Mouse (Mus musculus) G1E (cell line): Measurements from ENCODE around the gene Tmem208. TPM values are rescaled to one million over a fixed set of nuclear protein-coding genes. Genes with fewer than 3 reads are reported as not detected.

Experiments used
- ATAC-seq: 2 replicates; pipeline ENCODE4 v1.8.0; 2016; ENCODE audit warnings: mild to moderate bottlenecking; ENCODE audit not compliant: insufficient number of reproducible peaks, poor library complexity, low FRiP score, severe bottlenecking; ENCODE audit errors: extremely low read depth
- DNase-seq: peaks from one replicate; pipeline ENCODE4 v3.0.0; 2012; ENCODE audit warnings: low spot score
- H3K27me3 ChIP-seq: 2 replicates; pipeline ENCODE4 v1.6.1; 2012; ENCODE audit warnings: mild to moderate bottlenecking, low read length, inconsistent platforms; ENCODE audit not compliant: insufficient read depth
- H3K36me3 ChIP-seq: replicated peaks from 2 replicates; pipeline ENCODE3; 2012; ENCODE audit warnings: mild to moderate bottlenecking, inconsistent platforms
- H3K4me1 ChIP-seq: 2 replicates; pipeline ENCODE4 v1.6.1; 2012; ENCODE audit warnings: low read depth, low read length, inconsistent platforms, mixed read lengths; ENCODE audit not compliant: insufficient read depth
- H3K4me3 ChIP-seq: 2 replicates; pipeline ENCODE4 v1.5.1; 2012; ENCODE audit warnings: low read depth, mild to moderate bottlenecking, inconsistent platforms, low read length, moderate library complexity, mixed read lengths
- H3K9me3 ChIP-seq: replicated peaks from 2 replicates; pipeline ENCODE4 v1.6.1; 2012; ENCODE audit warnings: inconsistent platforms
- CTCF ChIP-seq: IDR thresholded peaks from 2 replicates; pipeline ENCODE4 v1.5.1; 2012; ENCODE audit warnings: low read depth, low read length, inconsistent platforms, mixed read lengths
- GATA1 ChIP-seq: IDR thresholded peaks from 2 replicates; pipeline ENCODE4 v1.6.1; 2012; ENCODE audit warnings: borderline replicate concordance, low read length, inconsistent platforms, mixed read lengths
- GATA2 ChIP-seq: IDR thresholded peaks from 2 replicates; pipeline ENCODE4 v1.6.1; 2012; ENCODE audit warnings: low read depth, low read length, inconsistent platforms, borderline replicate concordance
- POLR2AphosphoS5 ChIP-seq: IDR thresholded peaks from 2 replicates; pipeline ENCODE4 v1.6.1; 2012; ENCODE audit warnings: low read depth, low read length, inconsistent platforms; ENCODE audit not compliant: insufficient replicate concordance
- TAL1 ChIP-seq: conservative IDR thresholded peaks from 2 replicates; pipeline ENCODE4 v1.6.1; 2012; ENCODE audit warnings: low read depth, low read length, inconsistent platforms, mixed read lengths
- polyA plus RNA-seq: library from polyadenylated mRNA; stranded (reverse); fragments of >175 nt; gene quantifications from 2 replicates; pipeline ENCODE4 v1.2.3, GENCODE M21; 2012
- total RNA-seq, 2 experiments: library from RNA; stranded (forward) in 1 of 2; stranded (reverse) in 1 of 2; fragments of 200-1000 nt in 1 of 2; fragments of >200 nt in 1 of 2; fragmentation: Nextera tagmentation in 1 of 2; gene quantifications; 2 replicates each; pipeline ENCODE4 v1.2.3; 2014 to 2017

Gene Tmem208
- total and polyA plus RNA-seq, 3 experiments, result 25.2 to 37.8 (median 35.5) TPM

DNA sequence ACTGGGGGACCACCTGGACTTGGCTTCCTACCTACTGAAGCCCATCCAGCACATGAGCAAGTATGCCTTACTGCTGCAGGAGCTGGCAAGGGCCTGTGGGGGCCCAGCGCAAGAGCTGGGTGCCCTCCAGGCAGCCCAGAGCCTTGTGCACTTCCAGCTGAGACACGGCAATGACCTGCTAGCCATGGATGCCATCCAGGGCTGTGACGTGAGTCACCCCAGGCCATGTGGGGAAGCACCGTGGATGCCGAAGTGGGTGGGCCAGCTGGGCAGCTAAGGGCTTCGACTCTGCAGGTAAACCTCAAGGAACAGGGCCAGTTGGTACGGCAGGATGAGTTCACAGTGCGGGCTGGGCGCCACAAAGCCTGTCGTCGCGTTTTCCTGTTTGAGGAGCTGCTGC, 54.2 kb downstream of the Tmem208 start:
- no peak overlapping the region for H3K4me3 ChIP-seq
- peaks cover 53% of the 10 kb centered on the region for H3K27me3 ChIP-seq
- no peaks in the 10 kb centered on the region for H3K4me1 ChIP-seq
- ATAC-seq, result no peak
- H3K36me3 ChIP-seq, result no peaks in the 10 kb centered on the region
- DNase-seq, result no peak
- TF ChIP-seq GATA2, result no peak
- no peak for TF ChIP-seq GATA1
- TF ChIP-seq POLR2AphosphoS5, result no peak
- TF ChIP-seq CTCF, result no peak
- no peak for TF ChIP-seq TAL1
- no peaks in the 10 kb centered on the region for H3K9me3 ChIP-seq

DNA sequence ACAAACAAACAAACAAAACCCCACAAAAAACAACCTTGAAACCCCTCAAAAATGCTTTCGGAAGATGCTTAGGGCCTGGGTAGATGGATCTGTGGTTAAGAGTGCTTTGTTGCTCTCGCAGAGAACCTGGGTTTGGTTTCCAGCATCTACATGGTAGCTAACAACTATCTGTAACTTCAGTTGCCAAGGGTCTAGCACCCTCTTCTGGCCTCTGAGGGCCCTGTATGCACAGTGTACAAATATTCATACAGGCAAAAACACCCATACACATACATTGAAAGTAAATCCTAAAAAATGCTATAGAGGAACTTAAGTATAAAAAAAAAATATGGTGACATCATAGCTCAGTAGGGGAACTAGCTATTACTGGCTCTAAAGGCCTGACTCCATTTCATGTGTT, 57.9 kb downstream of the Tmem208 start:
- no peaks in the 10 kb centered on the region for H3K4me1 ChIP-seq
- TF ChIP-seq GATA1, result no peak
- TF ChIP-seq TAL1, result no peak
- no peak for TF ChIP-seq CTCF
- TF ChIP-seq GATA2, result no peak
- no peak for TF ChIP-seq POLR2AphosphoS5
- no peak for DNase-seq
- H3K9me3 ChIP-seq, result no peaks in the 10 kb centered on the region
- ATAC-seq, result no peak
- H3K27me3 ChIP-seq, result peaks cover 41% of the 10 kb centered on the region
- no peak overlapping the region for H3K4me3 ChIP-seq
- H3K36me3 ChIP-seq, result no peaks in the 10 kb centered on the region

Other genes with a start within 250 kb of the Tmem208 start
Only the 20 nearest of the 23 such genes appear.
- 81.9 and 84.2 TPM in 2 replicates for gene Cbfb, start 155.7 kb upstream of the Tmem208 start, total RNA-seq (2014; fragmentation: Nextera tagmentation)
- 175 and 182 TPM in 2 replicates for gene Cbfb, start 155.7 kb upstream of the Tmem208 start, total RNA-seq (2017)
- gene Cbfb, start 155.7 kb upstream of the Tmem208 start, polyA plus RNA-seq, result 31.4 and 33.5 TPM in 2 replicates
- gene D230025D16Rik, start 101.2 kb upstream of the Tmem208 start, total RNA-seq (2014; fragmentation: Nextera tagmentation), result 35.2 and 37.5 TPM in 2 replicates
- 27.2 and 28.8 TPM in 2 replicates for gene D230025D16Rik, start 101.2 kb upstream of the Tmem208 start, total RNA-seq (2017)
- gene D230025D16Rik, start 101.2 kb upstream of the Tmem208 start, polyA plus RNA-seq, result 4.0 and 5.0 TPM in 2 replicates
- gene B3gnt9, start 71.2 kb upstream of the Tmem208 start, total RNA-seq (2014; fragmentation: Nextera tagmentation), result 4.8 and 5.9 TPM in 2 replicates
- gene B3gnt9, start 71.2 kb upstream of the Tmem208 start, total RNA-seq (2017), result 6.2 and 7.4 TPM in 2 replicates
- 4.4 and 7.0 TPM in 2 replicates for gene B3gnt9, start 71.2 kb upstream of the Tmem208 start, polyA plus RNA-seq
- 12.5 and 14.2 TPM in 2 replicates for gene Tradd, start 61.7 kb upstream of the Tmem208 start, total RNA-seq (2014; fragmentation: Nextera tagmentation)
- 20.8 and 23.4 TPM in 2 replicates for gene Tradd, start 61.7 kb upstream of the Tmem208 start, total RNA-seq (2017)
- gene Tradd, start 61.7 kb upstream of the Tmem208 start, polyA plus RNA-seq, result 27.9 and 30.0 TPM in 2 replicates
- 6.8 and 8.0 TPM in 2 replicates for gene Fbxl8, start 61.7 kb upstream of the Tmem208 start, total RNA-seq (2014; fragmentation: Nextera tagmentation)
- 6.0 and 6.9 TPM in 2 replicates for gene Fbxl8, start 61.7 kb upstream of the Tmem208 start, total RNA-seq (2017)
- gene Fbxl8, start 61.7 kb upstream of the Tmem208 start, polyA plus RNA-seq, result 8.9 and 9.6 TPM in 2 replicates
- gene Hsf4, start 56.6 kb upstream of the Tmem208 start, total RNA-seq (2014; fragmentation: Nextera tagmentation), result 0.49 and 0.68 TPM in 2 replicates
- gene Hsf4, start 56.6 kb upstream of the Tmem208 start, total RNA-seq (2017), result 0.70 and 0.93 TPM in 2 replicates
- gene Hsf4, start 56.6 kb upstream of the Tmem208 start, polyA plus RNA-seq, result 0.33 and 0.39 TPM in 2 replicates
- gene Nol3, start 50.2 kb upstream of the Tmem208 start, total RNA-seq (2014; fragmentation: Nextera tagmentation), result 0.39 and 0.60 TPM in 2 replicates
- 0.41 and 0.49 TPM in 2 replicates for gene Nol3, start 50.2 kb upstream of the Tmem208 start, total RNA-seq (2017)
- 0.60 and 0.77 TPM in 2 replicates for gene Nol3, start 50.2 kb upstream of the Tmem208 start, polyA plus RNA-seq
- gene 4931428F04Rik, start 36.5 kb upstream of the Tmem208 start, total RNA-seq (2014; fragmentation: Nextera tagmentation), result 7.8 and 9.0 TPM in 2 replicates
- 2.6 and 2.8 TPM in 2 replicates for gene 4931428F04Rik, start 36.5 kb upstream of the Tmem208 start, total RNA-seq (2017)
- 1.5 and 2.0 TPM in 2 replicates for gene 4931428F04Rik, start 36.5 kb upstream of the Tmem208 start, polyA plus RNA-seq
- 1.4 and 3.2 TPM in 2 replicates for gene Exoc3l, start 30.3 kb upstream of the Tmem208 start, total RNA-seq (2014; fragmentation: Nextera tagmentation)
- 1.5 and 2.8 TPM in 2 replicates for gene Exoc3l, start 30.3 kb upstream of the Tmem208 start, total RNA-seq (2017)
- 2.6 and 2.7 TPM in 2 replicates for gene Exoc3l, start 30.3 kb upstream of the Tmem208 start, polyA plus RNA-seq
- 228 and 274 TPM in 2 replicates for gene E2f4, start 28.7 kb upstream of the Tmem208 start, total RNA-seq (2014; fragmentation: Nextera tagmentation)
- 40.1 and 42.5 TPM in 2 replicates for gene E2f4, start 28.7 kb upstream of the Tmem208 start, total RNA-seq (2017)
- 69.8 and 79.2 TPM in 2 replicates for gene E2f4, start 28.7 kb upstream of the Tmem208 start, polyA plus RNA-seq
- gene Elmo3, start 20.8 kb upstream of the Tmem208 start, total RNA-seq (2014; fragmentation: Nextera tagmentation), result 2.2 and 3.5 TPM in 2 replicates
- 0.49 and 1.6 TPM in 2 replicates for gene Elmo3, start 20.8 kb upstream of the Tmem208 start, total RNA-seq (2017)
- 0.63 and 0.76 TPM in 2 replicates for gene Elmo3, start 20.8 kb upstream of the Tmem208 start, polyA plus RNA-seq
- 12.3 and 15.5 TPM in 2 replicates for gene Lrrc29, start 76 bp upstream of the Tmem208 start, total RNA-seq (2014; fragmentation: Nextera tagmentation)
- gene Lrrc29, start 76 bp upstream of the Tmem208 start, total RNA-seq (2017), result 4.6 and 4.8 TPM in 2 replicates
- gene Lrrc29, start 76 bp upstream of the Tmem208 start, polyA plus RNA-seq, result 1.3 and 1.6 TPM in 2 replicates
- 2.3 and 4.7 TPM in 2 replicates for gene Fhod1, start 21.6 kb downstream of the Tmem208 start, total RNA-seq (2014; fragmentation: Nextera tagmentation)
- 1.7 and 3.3 TPM in 2 replicates for gene Fhod1, start 21.6 kb downstream of the Tmem208 start, total RNA-seq (2017)
- 6.0 and 6.1 TPM in 2 replicates for gene Fhod1, start 21.6 kb downstream of the Tmem208 start, polyA plus RNA-seq
- 0.68 and 1.2 TPM in 2 replicates for gene Slc9a5, start 22.5 kb downstream of the Tmem208 start, total RNA-seq (2014; fragmentation: Nextera tagmentation)
- 0.46 and 0.49 TPM in 2 replicates for gene Slc9a5, start 22.5 kb downstream of the Tmem208 start, total RNA-seq (2017)
- 0.87 and 0.99 TPM in 2 replicates for gene Slc9a5, start 22.5 kb downstream of the Tmem208 start, polyA plus RNA-seq
- not detected in 2 replicates for gene Plekhg4, start 46.9 kb downstream of the Tmem208 start, total RNA-seq (2014; fragmentation: Nextera tagmentation)
- 0.11 TPM in 1 of 2 replicates, not detected in the other for gene Plekhg4, start 46.9 kb downstream of the Tmem208 start, total RNA-seq (2017)
- gene Plekhg4, start 46.9 kb downstream of the Tmem208 start, polyA plus RNA-seq, result 0.01 TPM in 1 of 2 replicates, not detected in the other
- not detected in 2 replicates for gene Kctd19, start 87.1 kb downstream of the Tmem208 start, total RNA-seq (2014; fragmentation: Nextera tagmentation)
- gene Kctd19, start 87.1 kb downstream of the Tmem208 start, total RNA-seq (2017), result not detected in 2 replicates
- gene Kctd19, start 87.1 kb downstream of the Tmem208 start, polyA plus RNA-seq, result not detected in 2 replicates
- gene Lrrc36, start 87.2 kb downstream of the Tmem208 start, total RNA-seq (2014; fragmentation: Nextera tagmentation), result not detected in 2 replicates
- gene Lrrc36, start 87.2 kb downstream of the Tmem208 start, total RNA-seq (2017), result not detected in 2 replicates
- not detected in 2 replicates for gene Lrrc36, start 87.2 kb downstream of the Tmem208 start, polyA plus RNA-seq
- gene Tppp3, start 145.2 kb downstream of the Tmem208 start, total RNA-seq (2014; fragmentation: Nextera tagmentation), result not detected in 2 replicates
- not detected in 2 replicates for gene Tppp3, start 145.2 kb downstream of the Tmem208 start, total RNA-seq (2017)
- not detected in 2 replicates for gene Tppp3, start 145.2 kb downstream of the Tmem208 start, polyA plus RNA-seq
- not detected in 2 replicates for gene Zdhhc1, start 170.5 kb downstream of the Tmem208 start, total RNA-seq (2014; fragmentation: Nextera tagmentation)
- gene Zdhhc1, start 170.5 kb downstream of the Tmem208 start, total RNA-seq (2017), result 0.16 and 0.29 TPM in 2 replicates
- 0.02 and 0.03 TPM in 2 replicates for gene Zdhhc1, start 170.5 kb downstream of the Tmem208 start, polyA plus RNA-seq
- gene Hsd11b2, start 192.4 kb downstream of the Tmem208 start, total RNA-seq (2014; fragmentation: Nextera tagmentation), result not detected in 2 replicates
- gene Hsd11b2, start 192.4 kb downstream of the Tmem208 start, total RNA-seq (2017), result not detected in 2 replicates
- gene Hsd11b2, start 192.4 kb downstream of the Tmem208 start, polyA plus RNA-seq, result not detected in 2 replicates